Mouse (Mus musculus) adipocyte (in vitro differentiated cells): ENCODE measurements at regions not wholly inside any gene's neighbourhood (a gene's known extent, or its start where the extent isn't known, plus 50 kb on each side); places are given as distances from the start of the nearest gene placed in this dataset.

Experiments
- DNase-seq: peaks from one replicate; pipeline ENCODE4 v3.0.0-alpha.2; 2016; ENCODE audit warnings: low spot score

- DNase-seq, result no peak
Measured at GRCm38 (mm10) chr4:127517539-127517938, 159.6 kb upstream of the Gjb5 start.

- DNase-seq, result no peak
Measured at GRCm38 (mm10) chr4:127509936-127510335, 152.0 kb upstream of the Gjb5 start.

- DNase-seq, result no peak
Measured at GRCm38 (mm10) chr4:127502621-127503020, 144.6 kb upstream of the Gjb5 start.

GRCm38 (mm10) chr4:127501881-127502280 is 143.9 kb upstream of the Gjb5 start:
- no peak for DNase-seq

- DNase-seq, result no peak
Measured at GRCm38 (mm10) chr4:127487016-127487780, 129.2 kb upstream of the Gjb5 start.

- DNase-seq, result no peak
Measured at GRCm38 (mm10) chr4:127485238-127485637, 127.3 kb upstream of the Gjb5 start.

- DNase-seq, result no peak
Measured at GRCm38 (mm10) chr4:127482461-127482860, 124.5 kb upstream of the Gjb5 start.

GRCm38 (mm10) chr4:127480339-127480738 is 122.4 kb upstream of the Gjb5 start:
- no peak for DNase-seq

GRCm38 (mm10) chr4:127469877-127470276 is 111.9 kb upstream of the Gjb5 start:
- no peak for DNase-seq

GRCm38 (mm10) chr4:127454511-127455119 is 96.6 kb upstream of the Gjb5 start:
- DNase-seq, result no peak

- DNase-seq, result no peak
Measured at GRCm38 (mm10) chr4:127452081-127452480, 94.1 kb upstream of the Gjb5 start.

GRCm38 (mm10) chr4:127445300-127445699 is 87.3 kb upstream of the Gjb5 start:
- DNase-seq, result no peak

- DNase-seq, result no peak
Measured at GRCm38 (mm10) chr4:127444056-127444455, 86.1 kb upstream of the Gjb5 start.

- no peak for DNase-seq
Measured at GRCm38 (mm10) chr4:127442001-127442400, 84.0 kb upstream of the Gjb5 start.

GRCm38 (mm10) chr4:127440602-127441001 is 82.6 kb upstream of the Gjb5 start:
- no peak for DNase-seq

- peak; percentile 21 for DNase-seq
Measured at GRCm38 (mm10) chr4:127435076-127435475, 77.1 kb upstream of the Gjb5 start.

GRCm38 (mm10) chr4:127430237-127430636 is 72.3 kb upstream of the Gjb5 start:
- DNase-seq, result no peak

- DNase-seq, result no peak
Measured at GRCm38 (mm10) chr4:127429748-127430147, 71.8 kb upstream of the Gjb5 start.

GRCm38 (mm10) chr4:127423855-127424254 is 65.9 kb upstream of the Gjb5 start:
- DNase-seq, result no peak

GRCm38 (mm10) chr4:127421927-127422450 is 64.0 kb upstream of the Gjb5 start:
- DNase-seq, result no peak

- DNase-seq, result no peak
Measured at GRCm38 (mm10) chr4:127421129-127421528, 63.1 kb upstream of the Gjb5 start.

- no peak for DNase-seq
Measured at GRCm38 (mm10) chr4:127419786-127420120, 61.8 kb upstream of the Gjb5 start.

- peak; percentile 14 for DNase-seq
Measured at GRCm38 (mm10) chr4:127419062-127419785, 61.2 kb upstream of the Gjb5 start.
